Mouse (Mus musculus) forebrain, embryonic 10.5 days (tissue): ENCODE results near the gene Clec2g. TPM values are rescaled to one million over a fixed set of nuclear protein-coding genes. Genes with fewer than 3 reads are reported as not detected.
"Not testable (repeated sequence)": the region's sequence is repeated elsewhere in the genome, so short reads cannot be mapped to it uniquely, and the experiment has no call there.

Experiments used
- DNase-seq: peaks from one replicate; pipeline ENCODE4 v3.0.0-alpha.2; 2017; ENCODE audit warnings: low spot score; ENCODE audit errors: extremely low spot score
- H3K27ac ChIP-seq: fragments of 300-500 bp; sonication (generic); 2 replicates; pipeline ENCODE4 v1.5.1; 2016; ENCODE audit warnings: mild to moderate bottlenecking
- H3K27me3 ChIP-seq: fragments of 300-500 bp; sonication (generic); 2 replicates; pipeline ENCODE4 v1.6.1; 2016; ENCODE audit warnings: mild to moderate bottlenecking; ENCODE audit not compliant: poor library complexity, severe bottlenecking
- H3K36me3 ChIP-seq: fragments of 300-500 bp; sonication (generic); replicated peaks from 2 replicates; pipeline ENCODE4 v1.6.1; 2016; ENCODE audit warnings: mild to moderate bottlenecking, moderate library complexity
- H3K4me1 ChIP-seq: fragments of 300-500 bp; sonication (generic); 2 replicates; pipeline ENCODE4 v1.6.1; 2016
- H3K4me3 ChIP-seq: fragments of 300-500 bp; sonication (generic); 2 replicates; pipeline ENCODE4 v1.5.1; 2016; ENCODE audit warnings: mild to moderate bottlenecking, moderate library complexity
- H3K9me3 ChIP-seq: fragments of 300-500 bp; sonication (generic); 2 replicates; pipeline ENCODE4 v1.6.1; 2016; ENCODE audit warnings: mild to moderate bottlenecking, moderate library complexity
- WGBS: fragments of 180-500 bp; shearing (Covaris S2); methylation state at CpG from one replicate; pipeline ENCODE4 v1.1.7; 2016; 5-methylcytosine and 5-hydroxymethylcytosine counted together
- polyA plus RNA-seq: library from polyadenylated mRNA; unstranded; fragments of >200 nt; fragmentation: Nextera tagmentation; extraction: Ambion mirVana; gene quantifications from 2 replicates; pipeline ENCODE4 v1.2.1, GENCODE M21; 2016

The Clec2g gene
- polyA plus RNA-seq: not detected in 2 replicates

DNA sequence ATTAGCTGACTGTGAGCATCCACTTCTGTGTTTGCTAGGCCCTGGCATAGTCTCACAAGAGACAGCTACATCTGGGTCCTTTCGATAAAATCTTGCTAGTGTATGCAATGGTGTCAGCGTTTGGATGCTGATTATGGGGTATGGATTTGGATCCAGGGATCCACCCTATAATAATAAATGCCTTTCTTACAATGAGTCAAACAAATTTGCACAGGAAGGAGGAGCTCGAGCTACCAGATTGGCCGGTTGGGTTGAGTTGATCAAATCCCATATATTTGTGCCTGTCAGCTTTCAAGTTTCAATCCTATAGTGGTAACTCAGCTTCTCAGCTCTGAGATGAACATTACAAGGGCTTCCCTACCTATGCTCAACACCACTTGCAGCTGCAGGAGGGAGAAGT, at the start of gene Clec2g:
Gene Clec2g (plus strand): TSS at position 301 of the 400 bp plus-strand sequence.
- H3K4me3 ChIP-seq, H3K27me3 ChIP-seq, H3K4me1 ChIP-seq, H3K9me3 ChIP-seq, H3K36me3 ChIP-seq, DNase-seq, H3K27ac ChIP-seq: not testable (repeated sequence)
- 96% methylated on average over 4 of the region's 4 CpGs for WGBS

DNA sequence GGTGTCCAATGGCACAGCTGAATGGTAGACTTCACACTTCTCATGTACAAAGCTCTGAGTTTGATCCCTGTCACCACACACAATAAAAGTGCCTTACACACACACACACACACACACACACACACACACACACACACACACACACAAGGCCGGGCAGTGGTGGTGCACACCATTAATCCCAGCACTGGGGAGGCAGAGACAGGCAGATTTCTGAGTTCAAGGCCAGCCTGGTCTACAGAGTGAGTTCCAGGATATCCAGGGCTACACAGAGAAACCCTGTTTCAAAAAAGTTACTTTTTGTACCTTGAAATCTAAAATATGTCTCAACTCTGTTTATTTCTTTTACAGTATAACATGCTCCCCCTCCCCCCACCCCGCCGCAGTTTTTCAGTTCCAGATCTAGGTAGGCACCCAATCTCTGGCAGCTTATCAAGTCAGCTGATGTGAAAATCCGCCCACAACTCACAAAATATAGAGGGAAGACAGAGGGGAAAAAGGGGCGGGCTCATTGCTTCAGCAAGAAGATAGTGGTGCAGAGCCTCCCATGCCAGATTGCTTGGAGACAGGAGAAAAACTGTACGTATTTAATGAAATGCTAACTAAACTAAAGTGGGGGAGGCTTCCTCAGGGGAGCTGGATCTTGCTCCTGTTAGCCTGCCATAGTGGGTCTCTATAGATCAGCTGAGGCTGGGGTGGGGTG, 46.9 kb upstream of the Clec2g start, which contains the start of gene Clec2i:
Gene Clec2i (plus strand): TSS at position 498 of the 700 bp plus-strand sequence.
- not testable (repeated sequence) for DNase-seq, H3K36me3 ChIP-seq, H3K4me3 ChIP-seq, H3K27me3 ChIP-seq, H3K4me1 ChIP-seq, H3K27ac ChIP-seq, H3K9me3 ChIP-seq
- WGBS: 90% methylated on average over 6 of the region's 6 CpGs

DNA sequence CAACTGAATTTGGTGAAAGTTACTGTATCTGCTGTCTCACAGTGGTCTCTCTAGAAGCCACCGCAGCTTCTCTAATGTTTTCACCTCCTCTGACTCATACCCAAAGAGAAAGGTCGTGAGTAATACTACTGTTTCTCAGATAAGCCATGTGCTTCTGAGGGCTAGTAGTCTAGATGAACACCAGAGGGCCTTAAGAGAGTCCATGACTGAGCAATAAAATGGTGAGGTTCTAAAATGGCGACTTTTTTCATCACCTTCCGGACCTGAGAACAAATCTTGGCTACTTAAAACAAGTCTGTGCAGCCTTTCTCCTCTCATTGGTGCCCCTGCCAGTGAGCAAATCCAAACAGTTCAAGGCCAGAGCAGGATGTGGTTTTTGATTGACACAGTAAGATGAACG, 45.3 kb upstream of the Clec2g start:
- Histone ChIP-seq H3K4me1 (no peaks in the 10 kb centered on the region), H3K27me3 (no peaks in the 10 kb centered on the region), H3K36me3 (no peaks in the 10 kb centered on the region), H3K9me3 (no peaks in the 10 kb centered on the region), H3K4me3 (no peak overlapping the region), H3K27ac (no peak overlapping the region)
- DNase-seq: no peak
- WGBS: 84% methylated on average over 5 of the region's 5 CpGs

DNA sequence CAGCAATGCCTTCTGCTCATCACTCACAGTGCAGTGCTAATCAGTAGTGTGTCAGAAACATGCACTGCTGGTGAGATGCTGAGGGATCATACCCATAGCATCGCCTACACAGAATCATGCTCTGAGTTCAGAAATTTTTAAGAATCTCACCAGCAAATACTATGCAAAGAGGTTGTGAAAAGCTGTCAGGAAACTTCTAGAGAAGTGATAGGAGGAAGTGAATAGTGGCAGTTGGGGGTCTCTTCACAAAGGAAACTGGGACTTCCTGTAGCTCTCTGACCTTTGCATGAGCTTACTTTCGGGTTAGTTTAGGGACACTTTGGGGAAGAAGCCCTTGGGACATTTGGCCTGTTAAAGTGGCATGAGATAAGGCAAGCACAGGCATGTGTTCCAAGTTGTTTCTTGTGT, 43.2 kb upstream of the Clec2g start, which contains the start of gene BC035044:
Gene BC035044 (minus strand): TSS at position 179 of the 408 bp plus-strand sequence.
- Histone ChIP-seq H3K27me3 (no peaks in the 10 kb centered on the region), H3K9me3 (no peaks in the 10 kb centered on the region), H3K4me3 (no peak within 1 kb of the TSS), H3K27ac (no peak within 1 kb of the TSS), H3K4me1 (no peaks in the 10 kb centered on the region), H3K36me3 (no peaks in the 10 kb centered on the region)
- 76% methylated on average over 2 of the region's 2 CpGs for WGBS
- no peak for DNase-seq

DNA sequence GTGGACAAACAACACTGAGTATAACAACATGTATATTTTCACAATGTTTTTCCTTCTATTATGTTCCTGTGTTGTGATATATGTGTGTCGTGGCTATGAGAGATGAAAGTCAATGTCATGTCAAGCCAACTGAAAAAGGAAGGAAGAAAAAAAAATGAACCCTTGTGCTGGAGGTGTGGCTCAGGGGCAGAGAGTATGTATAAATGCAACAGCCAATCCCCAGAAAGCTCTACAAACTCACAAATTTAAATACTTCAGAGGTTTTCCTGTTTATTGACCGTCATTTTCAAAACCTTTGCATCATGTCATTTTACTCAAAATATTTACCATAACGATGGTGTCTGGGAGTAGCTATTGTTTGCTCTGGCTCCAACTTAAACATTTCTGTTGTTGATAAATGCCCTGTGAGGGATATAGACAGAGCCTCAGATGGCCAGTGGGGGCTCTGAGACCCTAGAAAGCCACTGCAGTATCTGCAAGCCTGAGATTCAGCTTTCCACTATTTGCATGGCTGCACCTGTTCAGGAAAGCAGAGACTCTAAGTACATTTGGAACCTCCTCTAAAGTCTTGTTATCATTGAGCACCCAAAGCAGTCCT, 38.7 kb upstream of the Clec2g start:
- H3K9me3 ChIP-seq: no peaks in the 10 kb centered on the region
- no peak overlapping the region for H3K27ac ChIP-seq
- H3K4me3 ChIP-seq: no peak overlapping the region
- no peaks in the 10 kb centered on the region for H3K36me3 ChIP-seq
- 91% methylated on average over 3 of the region's 3 CpGs for WGBS
- DNase-seq: no peak
- no peaks in the 10 kb centered on the region for H3K27me3 ChIP-seq
- no peaks in the 10 kb centered on the region for H3K4me1 ChIP-seq

DNA sequence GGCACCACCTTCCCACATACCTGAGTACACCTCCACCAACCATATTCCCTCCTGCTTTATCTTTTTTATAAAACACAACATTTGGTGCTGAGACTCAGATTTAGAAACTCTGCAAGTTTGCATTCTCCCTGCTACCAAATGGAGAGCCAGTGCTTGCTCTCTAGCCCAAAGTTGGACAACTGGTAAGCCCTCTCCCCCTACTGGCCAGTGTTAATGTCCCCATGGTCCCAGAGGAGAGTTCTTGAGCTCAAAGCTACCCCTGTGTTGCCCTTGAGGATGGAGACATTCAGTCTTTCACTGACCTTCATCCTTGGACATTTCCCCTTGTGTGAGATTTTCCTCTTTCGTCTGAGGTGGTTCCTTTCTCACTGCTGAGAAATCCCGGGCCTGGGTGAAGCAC, 34.1 kb upstream of the Clec2g start:
- Histone ChIP-seq H3K27me3 (no peaks in the 10 kb centered on the region), H3K4me3 (no peak overlapping the region), H3K4me1 (no peaks in the 10 kb centered on the region), H3K27ac (no peak overlapping the region), H3K9me3 (no peaks in the 10 kb centered on the region), H3K36me3 (no peaks in the 10 kb centered on the region)
- DNase-seq: no peak
- 84% methylated on average over 2 of the region's 2 CpGs for WGBS

DNA sequence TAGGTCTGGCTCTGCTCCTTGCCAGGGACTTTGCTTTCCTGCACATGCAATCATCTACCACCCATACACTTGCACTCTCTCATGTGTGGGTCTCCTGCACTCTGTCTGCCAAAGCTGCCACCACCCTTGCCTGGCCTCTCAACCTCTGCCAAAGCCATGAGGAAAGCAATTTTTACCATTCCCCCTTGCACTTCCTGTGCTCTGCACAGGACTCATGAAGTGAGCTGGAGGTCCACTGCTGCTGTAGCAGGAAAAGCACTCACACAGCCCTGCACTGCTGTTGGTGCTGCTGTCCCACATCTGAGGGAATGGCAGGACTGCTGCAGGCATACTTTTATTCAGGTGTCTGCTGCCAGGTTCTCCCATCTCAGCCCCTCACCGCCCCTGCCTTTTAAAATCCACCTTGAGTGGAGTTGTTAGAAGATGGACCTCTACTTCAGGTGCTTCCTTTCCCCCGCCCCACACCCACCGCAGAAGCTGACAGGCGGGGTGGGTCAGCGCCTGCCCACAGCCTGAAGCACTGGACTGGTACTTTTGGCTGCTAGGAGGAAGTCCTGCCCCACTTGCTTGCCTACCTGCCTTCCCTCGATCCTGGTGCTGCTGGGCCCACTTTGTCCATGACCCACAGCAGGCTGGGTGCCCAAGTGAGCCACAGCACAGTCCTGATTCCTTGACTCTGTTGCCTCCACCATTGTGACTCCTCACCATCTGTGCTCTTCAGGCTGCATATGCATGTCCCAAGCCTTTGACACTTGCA, 33.2 kb upstream of the Clec2g start:
- not testable (repeated sequence) for DNase-seq, H3K9me3 ChIP-seq, H3K27me3 ChIP-seq, H3K36me3 ChIP-seq, H3K27ac ChIP-seq, H3K4me3 ChIP-seq, H3K4me1 ChIP-seq
- 94% methylated on average over 6 of the region's 6 CpGs for WGBS

DNA sequence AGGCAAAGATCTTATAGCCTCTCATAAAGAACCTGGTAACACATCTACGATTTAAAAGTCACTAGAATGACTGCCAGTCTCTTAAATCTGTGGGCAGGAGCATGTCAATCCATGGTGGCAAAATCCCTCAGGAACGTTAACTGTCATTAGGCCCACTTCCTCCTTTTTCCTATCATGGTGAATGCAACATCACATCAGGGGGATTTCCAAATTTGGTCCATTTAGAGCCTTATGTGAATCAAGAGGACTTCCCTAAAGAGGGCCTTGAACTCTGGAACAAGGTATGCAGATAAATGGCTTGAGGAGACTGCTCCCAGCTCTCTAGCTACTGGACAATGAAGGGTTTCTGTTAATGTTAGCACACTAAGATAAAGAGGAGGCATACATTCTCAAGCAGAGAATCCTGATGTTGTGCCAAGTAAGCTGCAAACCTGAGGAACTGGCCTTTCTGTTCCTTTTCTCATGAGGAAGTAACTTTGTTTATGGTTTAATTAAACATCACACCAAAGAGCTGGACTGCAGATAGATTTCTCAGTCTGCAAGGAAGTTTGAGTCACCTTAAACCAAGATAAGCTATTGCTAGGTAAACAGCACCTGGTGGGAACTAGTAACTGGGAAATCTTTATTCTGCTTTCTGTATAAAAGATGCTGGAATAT, 20.5 kb upstream of the Clec2g start:
- WGBS: 87% methylated on average over 2 of the region's 2 CpGs
- Histone ChIP-seq H3K27me3 (no peaks in the 10 kb centered on the region), H3K4me1 (no peaks in the 10 kb centered on the region), H3K4me3 (no peak overlapping the region), H3K9me3 (no peaks in the 10 kb centered on the region; the same call in 1 of the 2 replicates), H3K27ac (no peak overlapping the region), H3K36me3 (no peaks in the 10 kb centered on the region)
- DNase-seq: no peak

DNA sequence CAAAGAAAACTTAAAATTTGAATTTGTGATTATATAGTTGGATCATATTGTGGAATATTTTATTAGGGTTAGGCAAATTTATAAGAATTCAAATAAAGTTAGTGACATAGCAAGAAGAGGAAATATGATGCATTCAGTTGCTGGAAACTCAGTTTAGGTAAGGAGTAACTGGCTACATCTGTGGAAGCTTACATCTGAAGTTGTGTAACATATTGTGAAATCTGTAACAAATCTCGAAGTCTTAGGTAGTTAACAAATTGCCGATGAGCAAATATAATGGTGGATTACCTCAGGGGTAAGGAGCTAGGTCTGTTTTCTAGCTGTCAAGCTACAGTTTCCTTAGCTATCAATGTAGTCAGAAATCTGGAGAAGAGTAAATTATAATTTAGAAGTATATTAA, 16.9 kb upstream of the Clec2g start:
- Histone ChIP-seq H3K27me3 (no peaks in the 10 kb centered on the region), H3K36me3 (no peaks in the 10 kb centered on the region), H3K4me3 (no peak overlapping the region), H3K9me3 (peaks cover 7% of the 10 kb centered on the region; the same call in 1 of the 2 replicates), H3K27ac (no peak overlapping the region), H3K4me1 (no peaks in the 10 kb centered on the region)
- DNase-seq: no peak
- 93% methylated on average over 2 of the region's 2 CpGs for WGBS

DNA sequence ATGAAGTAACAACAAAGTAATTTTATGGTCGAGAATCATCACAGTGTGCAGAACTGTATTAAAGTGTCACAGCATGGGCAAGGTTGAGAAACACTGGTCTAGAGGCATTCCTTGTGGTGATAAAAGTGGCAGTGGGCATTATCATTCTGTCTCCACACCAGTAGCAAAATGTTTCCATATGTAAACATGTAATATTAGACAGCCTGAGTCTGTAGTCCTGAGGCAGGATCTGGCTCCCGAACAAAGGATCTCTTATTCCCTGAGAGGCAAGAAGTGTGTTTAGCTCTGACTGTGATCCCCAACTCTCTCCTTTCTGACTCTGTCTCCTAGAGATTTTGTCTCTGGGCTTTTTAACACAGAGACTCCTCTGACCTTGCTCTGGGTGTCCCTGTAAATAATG, 1.1 kb upstream of the Clec2g start:
- WGBS: 65% methylated on average over 2 of the region's 2 CpGs
- Histone ChIP-seq H3K4me1 (no peaks in the 10 kb centered on the region), H3K9me3 (no peaks in the 10 kb centered on the region), H3K4me3 (no peak overlapping the region), H3K27ac (no peak overlapping the region), H3K36me3 (no peaks in the 10 kb centered on the region), H3K27me3 (no peaks in the 10 kb centered on the region)
- DNase-seq: no peak

DNA sequence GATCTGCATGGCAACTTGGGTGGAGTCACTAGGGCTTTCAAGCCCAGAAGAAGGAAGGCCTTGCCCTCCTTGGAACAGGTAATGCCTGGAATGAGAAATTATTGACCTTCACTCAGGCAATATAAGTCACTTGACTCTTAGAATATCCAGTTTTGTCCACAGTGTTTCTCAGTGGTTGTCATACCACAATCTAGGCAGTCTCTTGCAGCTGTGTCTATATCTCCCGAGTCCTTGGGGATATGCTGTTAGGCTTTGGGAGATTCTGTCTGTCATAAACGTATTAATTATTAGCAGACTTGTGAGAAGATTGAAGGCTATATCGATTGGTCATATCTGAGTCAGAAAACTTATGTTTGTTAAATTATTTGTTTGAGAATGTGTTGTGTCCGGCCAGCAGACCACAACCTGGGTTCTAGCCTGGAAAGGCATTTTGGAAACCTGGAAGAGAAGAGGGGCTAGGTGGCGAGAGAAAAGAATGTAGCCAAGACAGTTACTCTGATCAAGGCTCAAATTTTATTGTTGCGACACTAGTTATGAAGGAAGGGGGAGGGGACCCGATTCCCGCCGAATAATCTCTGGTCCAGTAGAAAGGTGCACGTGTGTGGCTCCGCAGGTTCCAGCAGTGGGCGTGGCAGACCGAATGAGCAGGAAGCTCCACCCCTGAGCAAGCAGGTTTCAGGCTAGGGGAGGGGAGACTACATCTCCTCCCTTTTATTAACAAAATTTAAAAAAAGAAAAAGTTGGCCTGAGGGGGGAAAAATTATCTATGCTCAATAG, 1.9 kb downstream of the Clec2g start:
- H3K27ac ChIP-seq, DNase-seq, H3K4me3 ChIP-seq, H3K9me3 ChIP-seq, H3K4me1 ChIP-seq, H3K36me3 ChIP-seq, H3K27me3 ChIP-seq: not testable (repeated sequence)
- 90% methylated on average over 5 of the region's 13 CpGs for WGBS
